ENCODE assay signal across 19 mouse cellular contexts in the genomic region with DNA sequence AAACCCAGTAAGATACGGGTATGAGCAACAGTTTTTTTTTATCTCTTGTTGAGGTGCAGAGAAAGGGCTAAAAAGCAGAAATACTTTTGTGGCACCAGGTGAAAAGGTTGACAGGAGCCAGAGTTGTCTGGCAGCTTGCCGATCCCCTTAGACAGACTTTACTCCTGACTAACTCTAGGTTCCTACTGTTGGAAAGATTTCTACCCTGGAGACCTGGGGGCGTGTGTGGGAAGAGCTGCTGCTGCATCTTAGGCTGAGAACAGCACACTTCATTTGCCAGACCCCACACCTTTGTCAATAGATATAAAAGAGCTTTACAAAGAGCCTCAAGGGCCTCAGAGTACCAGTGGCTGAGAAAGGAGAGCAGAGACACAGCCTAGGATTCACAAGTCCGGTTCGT. TPM values are rescaled to one million over a fixed set of nuclear protein-coding genes. Genes with fewer than 3 reads are reported as not detected.
"Had no signal": no experiment of that assay in that cellular context is flagged by ENCODE, and none has a peak within 500 bp of the region (broad histone marks: within the 10 kb centered on the region; RNA-seq: fewer than 3 reads in every experiment).

No protein-coding gene starts in this region.

- DNase-seq: kidney, adult 11 months; kidney, adult 8-10 months; kidney, postnatal 14 days; kidney, postnatal 4 days; layer of hippocampus, postnatal 36 days; liver; liver, embryonic 13.5 days; lung, adult 2 months; lung, postnatal 14 days; lung, postnatal 4 days; midbrain, embryonic 14.5 days; thymus, adult 18-20 months; thymus, postnatal 36 days had no signal

- H3K27ac ChIP-seq: intestine, embryonic 15.5 days; limb, embryonic 10.5 days; limb, embryonic 13.5 days; liver, embryonic 13.5 days; stomach, postnatal 0 days had no signal

- H3K4me3 ChIP-seq: intestine, embryonic 15.5 days; limb, embryonic 10.5 days; limb, embryonic 13.5 days; liver, embryonic 13.5 days had no signal

RNA-seq across cellular contexts. Expression of gene Ppp3r2, which starts 17.0 kb away (rescaled TPM):
- total RNA-seq: megakaryocyte progenitor cell, adult 5-6 weeks; megakaryocyte-erythroid progenitor cell, adult 5-6 weeks had no signal
